Mouse (Mus musculus) thymus, postnatal 36 days (tissue): ENCODE measurements around the gene Myrip.
"Not testable (repeated sequence)": the region's sequence is repeated elsewhere in the genome, so short reads cannot be mapped to it uniquely, and the experiment has no call there.

Experiments used
- DNase-seq, 2 experiments: peaks; one replicate each; pipeline ENCODE4 v3.0.0; 2022; ENCODE audit warnings: mixed read lengths in 2 of 2

Myrip gene

GRCm38 (mm10) chr9:120301213-120301612, at the start of gene Myrip:
Myrip (plus strand) TSS chr9:120301513.
- DNase-seq: not testable (repeated sequence)

- DNase-seq: peak; percentile 9 to 39
These were observed 41.5 kb upstream of the Myrip start for GRCm38 (mm10) chr9:120259805-120260204.

GRCm38 (mm10) chr9:120263994-120264393, 37.3 kb upstream of the Myrip start:
- DNase-seq: no peak

GRCm38 (mm10) chr9:120273083-120273482, 28.2 kb upstream of the Myrip start:
- no peak for DNase-seq

GRCm38 (mm10) chr9:120275226-120275625, 26.1 kb upstream of the Myrip start:
- no peak for DNase-seq

- no peak for DNase-seq
These were observed 20.2 kb upstream of the Myrip start for GRCm38 (mm10) chr9:120281147-120281546.

- no peak for DNase-seq
These were observed 18.8 kb upstream of the Myrip start for GRCm38 (mm10) chr9:120282461-120283047.

DNA sequence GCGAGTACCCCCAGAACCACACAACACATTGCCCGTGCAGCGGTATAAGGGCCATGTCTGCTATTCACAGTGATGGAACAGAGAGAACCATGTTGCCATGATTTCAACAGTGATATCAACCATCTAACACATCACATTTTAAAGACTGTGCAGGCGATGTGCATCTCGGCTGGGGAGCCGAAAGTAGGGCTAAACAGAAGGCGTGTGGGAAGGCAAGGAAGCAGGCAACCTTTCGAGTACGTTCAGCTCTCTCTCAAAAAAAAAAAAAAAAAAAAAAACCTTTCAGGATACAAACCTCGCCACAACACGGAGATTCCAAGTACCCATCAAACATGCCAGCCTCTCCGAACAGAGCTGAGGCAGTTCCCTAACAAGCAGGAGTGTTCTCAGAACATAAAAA, 17.8 kb upstream of the Myrip start:
- no peak for DNase-seq

GRCm38 (mm10) chr9:120288011-120288410, 13.3 kb upstream of the Myrip start:
- DNase-seq: no peak

- no peak for DNase-seq
These were observed 10.9 kb upstream of the Myrip start for GRCm38 (mm10) chr9:120290375-120290774.

- DNase-seq: no peak
These were observed 8.8 kb upstream of the Myrip start for GRCm38 (mm10) chr9:120292488-120292887.

DNA sequence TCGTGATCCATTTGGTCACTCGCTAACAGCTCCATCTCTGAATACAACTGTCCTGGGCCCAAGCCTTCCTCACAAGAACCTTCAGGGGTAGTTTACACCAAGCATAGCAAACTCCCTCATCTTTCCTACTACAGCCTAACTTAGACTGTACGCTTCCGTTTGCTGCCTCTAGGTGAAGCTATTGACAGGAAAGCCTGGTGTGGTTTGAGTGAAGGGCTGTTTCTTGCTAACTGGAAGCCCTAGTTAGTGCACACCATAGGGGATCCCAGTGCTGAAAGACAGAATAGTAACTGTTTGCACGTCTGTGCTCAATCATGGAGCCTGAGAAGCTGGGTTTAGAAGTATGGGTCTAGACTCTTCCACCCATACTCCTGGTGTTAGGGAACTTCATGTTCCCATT, 5.8 kb upstream of the Myrip start:
- DNase-seq: no peak

DNA sequence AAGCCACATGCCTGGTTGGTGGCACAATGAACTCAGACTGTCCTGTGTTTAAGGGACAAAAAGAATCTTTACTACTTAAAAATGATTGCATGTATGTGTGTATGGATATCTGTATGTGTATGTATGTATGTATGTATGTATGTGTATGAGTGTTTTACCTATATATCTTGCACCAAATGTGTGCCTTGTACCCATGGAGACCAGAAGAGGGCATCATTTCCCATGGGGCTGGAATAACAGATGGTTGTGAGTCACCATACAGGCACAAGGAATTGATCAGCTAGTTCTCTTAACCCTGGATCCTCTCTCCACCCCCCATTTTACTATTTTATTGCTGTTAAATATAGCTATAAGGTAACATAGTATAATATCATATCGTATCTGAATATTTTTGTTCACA, 4.4 kb upstream of the Myrip start:
- DNase-seq: no peak

DNA sequence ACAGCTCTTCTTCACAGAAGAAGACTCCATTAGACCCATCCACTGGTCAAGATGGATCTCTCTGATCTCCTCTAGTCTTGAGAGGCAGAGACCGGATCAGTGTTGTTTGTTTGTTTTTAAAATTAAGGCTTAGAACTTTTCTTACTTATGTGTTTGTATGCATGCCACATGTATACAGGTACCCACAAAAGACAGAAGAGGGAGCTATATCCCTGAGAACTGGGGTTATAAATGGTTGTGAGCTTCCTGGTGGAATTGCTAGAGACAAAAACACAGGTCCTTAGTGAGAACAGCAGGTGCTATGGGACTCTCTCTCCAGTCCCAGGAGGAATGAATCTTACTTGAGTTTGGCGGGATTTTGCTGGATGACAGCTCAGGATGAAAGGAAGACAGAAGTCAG, 1.9 kb upstream of the Myrip start:
- no peak for DNase-seq

GRCm38 (mm10) chr9:120302980-120303452, 1.7 kb downstream of the Myrip start:
- DNase-seq: no peak

- peak in 1 of 2 experiments; percentile 5 for DNase-seq
These were observed 2.4 kb downstream of the Myrip start for GRCm38 (mm10) chr9:120303453-120304299.

DNA sequence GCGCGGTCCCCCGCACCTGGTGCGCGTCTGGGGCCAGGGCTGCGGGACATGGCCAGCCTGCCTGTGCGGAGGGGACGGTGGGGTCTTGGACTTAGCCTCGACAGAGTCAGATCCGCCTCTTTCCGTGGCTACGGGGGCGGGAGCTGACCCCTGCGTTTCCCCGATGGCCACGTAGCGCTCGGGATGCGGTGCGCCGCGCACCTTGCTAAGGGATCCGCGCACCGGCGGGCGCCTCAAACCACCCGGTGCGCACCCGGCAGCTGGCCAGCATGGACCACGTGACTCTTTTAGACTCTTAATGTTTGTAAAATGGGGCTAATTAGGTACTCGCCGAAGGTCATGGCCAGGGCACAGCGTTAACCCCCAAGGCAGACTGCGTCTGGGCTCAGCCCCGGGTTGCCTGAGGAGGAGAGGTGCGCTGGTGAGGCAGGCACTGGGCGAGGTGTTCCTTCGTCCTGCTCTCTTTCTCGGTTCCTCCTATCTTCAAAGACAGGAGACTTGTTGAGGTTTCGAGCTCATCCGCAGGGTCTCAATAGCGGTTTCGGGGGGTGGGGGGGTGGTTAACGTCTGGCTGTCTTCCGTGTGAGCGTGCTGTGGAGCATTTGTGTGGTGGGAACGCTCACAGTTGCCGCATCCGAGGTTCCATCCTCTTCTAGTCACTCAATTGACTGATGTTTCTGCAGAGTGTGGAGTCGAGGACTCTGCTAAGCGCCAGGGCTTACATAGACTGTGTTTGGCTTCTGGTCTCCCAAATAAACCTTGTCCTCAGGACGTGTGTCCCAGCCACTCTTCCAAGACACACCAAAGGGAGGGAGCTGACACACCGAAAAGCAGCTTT, 3.2 kb downstream of the Myrip start:
- no peak for DNase-seq

DNA sequence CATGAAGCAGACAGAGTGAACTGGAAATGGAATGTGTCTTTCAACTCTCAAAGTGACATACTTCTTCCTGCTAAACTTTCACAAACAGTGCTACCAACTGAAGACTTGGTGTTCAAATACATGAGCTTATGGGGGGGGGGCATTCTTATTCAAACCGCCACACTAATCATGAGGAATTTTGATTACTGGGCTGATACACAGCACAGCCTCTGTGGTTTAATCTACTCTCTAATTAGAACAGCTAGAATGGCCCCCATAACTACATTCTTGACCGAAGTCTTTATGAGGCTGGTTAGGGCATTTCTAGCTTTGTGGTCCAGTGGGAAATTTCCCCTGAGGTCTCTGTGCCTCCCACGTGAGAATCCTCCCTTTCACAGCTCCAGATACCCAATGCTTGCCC, 13.9 kb downstream of the Myrip start:
- DNase-seq: no peak

DNA sequence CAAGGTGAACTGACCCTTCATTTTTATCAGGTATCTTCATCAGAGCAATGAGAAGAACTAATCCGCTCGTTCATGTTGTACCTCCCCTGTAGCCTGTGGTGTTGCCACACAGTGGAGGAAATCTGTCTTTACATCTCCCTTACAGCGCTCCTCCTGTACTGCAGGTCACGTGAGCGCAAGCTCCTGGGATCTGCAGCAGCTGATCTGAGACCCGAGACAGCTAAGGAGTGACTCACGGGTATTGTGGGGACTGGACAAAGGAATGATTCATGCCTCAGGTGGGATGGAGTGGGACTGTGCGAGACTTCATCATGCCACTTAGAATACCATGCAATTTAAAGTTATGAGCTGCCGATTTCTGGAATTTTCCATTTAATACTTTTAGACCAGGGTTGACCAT, 17.8 kb downstream of the Myrip start:
- no peak for DNase-seq

- DNase-seq: no peak
These were observed 19.3 kb downstream of the Myrip start for GRCm38 (mm10) chr9:120320573-120320972.

DNA sequence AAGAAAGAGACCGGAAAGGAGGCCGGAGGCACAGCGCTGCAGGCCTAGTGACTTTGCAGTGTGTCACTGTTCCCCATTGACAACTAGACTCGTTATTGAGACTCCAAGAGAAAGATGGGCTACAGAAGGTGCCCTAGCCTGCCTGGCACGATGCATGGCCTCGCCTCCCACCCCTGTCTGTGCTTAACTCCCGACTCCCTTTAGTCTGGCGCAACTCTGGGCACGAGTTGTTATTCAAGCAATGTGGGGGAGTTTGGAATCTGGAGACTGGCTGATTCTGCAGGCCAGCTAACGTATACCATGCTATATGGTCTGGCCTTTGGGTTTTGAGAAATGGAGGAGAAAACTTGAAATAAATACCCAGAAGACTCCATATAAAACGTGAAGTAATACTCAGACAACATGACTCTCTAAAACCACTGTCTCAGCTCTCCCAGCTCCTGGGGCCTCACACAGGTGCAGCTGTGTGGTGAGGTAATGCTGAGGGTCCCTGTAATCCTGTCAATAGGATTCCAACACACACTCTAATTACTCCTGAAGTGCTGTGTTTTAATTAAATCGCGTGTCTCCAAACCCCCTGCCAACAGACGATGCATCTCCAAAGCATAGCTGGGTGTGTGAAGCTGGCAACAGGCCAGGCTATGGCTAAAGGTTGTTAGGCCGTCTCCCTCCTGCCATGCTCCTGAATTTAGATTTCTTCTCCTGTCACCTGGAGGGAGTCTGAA, 21.6 kb downstream of the Myrip start:
- DNase-seq: no peak

- not testable (repeated sequence) for DNase-seq
These were observed 29.7 kb downstream of the Myrip start for GRCm38 (mm10) chr9:120331048-120331447.

DNA sequence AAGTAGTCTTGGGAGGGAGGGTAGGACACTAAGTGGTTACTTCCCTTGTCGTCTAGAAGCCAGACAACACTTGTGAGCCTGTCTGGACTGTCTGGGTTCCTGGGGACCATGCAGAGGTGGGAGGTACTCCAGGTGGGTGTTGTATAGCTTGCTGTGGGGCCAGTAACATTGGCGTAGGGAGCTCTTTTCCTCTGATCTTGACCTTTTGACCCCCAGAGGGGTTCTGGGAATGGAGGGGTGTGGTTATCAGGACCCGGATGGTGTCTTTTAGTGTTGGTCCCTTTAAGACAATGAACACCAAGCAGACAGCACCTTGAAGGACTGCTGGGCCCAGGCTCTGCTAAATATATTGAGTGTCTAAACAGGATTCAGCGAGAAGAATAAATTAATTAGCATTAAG, 36.9 kb downstream of the Myrip start:
- DNase-seq: no peak
